Mouse (Mus musculus) intestine, postnatal 0 days (tissue): ENCODE data around the gene Frat1. TPM values are rescaled to one million over a fixed set of nuclear protein-coding genes. Genes with fewer than 3 reads are reported as not detected.
A peak's percentile ranks its signal among the peaks of the same experiment; 100 is the strongest.

Experiments used
- ATAC-seq: fragments of 200-750 bp; cut with Nextera tagmentation; 2 replicates; pipeline ENCODE4 v1.8.0; 2017; ENCODE audit warnings: mild to moderate bottlenecking, moderate TSS enrichment, moderate library complexity
- H3K27ac ChIP-seq: fragments of 300-500 bp; sonication (generic); 2 replicates; pipeline ENCODE4 v1.5.1; 2014; ENCODE audit warnings: mild to moderate bottlenecking, low read depth, low read length, moderate library complexity
- H3K27me3 ChIP-seq: fragments of 300-500 bp; sonication (generic); replicated peaks from 2 replicates; pipeline ENCODE4 v1.6.1; 2014; ENCODE audit warnings: low read length, mixed read lengths; ENCODE audit not compliant: control insufficient read depth, insufficient read depth
- H3K36me3 ChIP-seq: fragments of 300-500 bp; sonication (generic); 2 replicates; pipeline ENCODE4 v1.6.1; 2014; ENCODE audit warnings: mild to moderate bottlenecking, moderate library complexity; ENCODE audit not compliant: control insufficient read depth, insufficient read depth
- H3K4me1 ChIP-seq: fragments of 300-500 bp; sonication (generic); replicated peaks from 2 replicates; pipeline ENCODE4 v1.6.1; 2014; ENCODE audit warnings: antibody characterized with exemption, low read length, mixed read lengths; ENCODE audit not compliant: control insufficient read depth, insufficient read depth
- H3K4me2 ChIP-seq: fragments of 300-500 bp; sonication (generic); replicated peaks from 2 replicates; pipeline ENCODE4 v1.6.1; 2014; ENCODE audit warnings: low read depth, mild to moderate bottlenecking, moderate library complexity
- H3K4me3 ChIP-seq: fragments of 300-500 bp; sonication (generic); 2 replicates; pipeline ENCODE4 v1.5.1; 2014; ENCODE audit warnings: low read depth, low read length
- H3K9ac ChIP-seq: fragments of 300-500 bp; sonication (generic); 2 replicates; pipeline ENCODE4 v1.6.1; 2014; ENCODE audit warnings: mild to moderate bottlenecking, low read depth, low read length
- H3K9me3 ChIP-seq: fragments of 300-500 bp; sonication (generic); 2 replicates; pipeline ENCODE4 v1.6.1; 2016; ENCODE audit warnings: mixed run types; ENCODE audit not compliant: control insufficient read depth
- CTCF ChIP-seq: sonication (generic); IDR thresholded peaks from 2 replicates; pipeline ENCODE4 v1.5.1; 2016; ENCODE audit warnings: low read depth, mild to moderate bottlenecking, control low read depth, antibody characterized with exemption, moderate library complexity
- WGBS: fragments of 180-500 bp; shearing (Covaris S2); extraction: QIAGEN DNeasy Blood & Tissue Kit; methylation state at CpG from one replicate; pipeline ENCODE4 v1.1.7; 2014; 5-methylcytosine and 5-hydroxymethylcytosine counted together
- polyA plus RNA-seq: library from polyadenylated mRNA; unstranded; fragments of >200 nt; fragmentation: Nextera tagmentation; extraction: Ambion mirVana; gene quantifications from 2 replicates; pipeline ENCODE4 v1.2.1, GENCODE M21; 2015

Gene Frat1
- polyA plus RNA-seq, 1 experiment from 2014 or later = 8.3 TPM

- peak; percentile 79 for ATAC-seq
- H3K27ac ChIP-seq = peak overlapping the region; percentile 72
- no peaks in the 10 kb centered on the region; the same call in 1 of the 2 replicates for H3K4me1 ChIP-seq
- H3K9ac ChIP-seq = no peak overlapping the region
- 21% methylated on average over 4 of the region's 4 CpGs for WGBS
- H3K9me3 ChIP-seq = no peaks in the 10 kb centered on the region
- TF ChIP-seq CTCF = no peak
- no peaks in the 10 kb centered on the region for H3K36me3 ChIP-seq
- H3K4me3 ChIP-seq = peak overlapping the region; percentile 11; the same call in 1 of the 2 replicates
- peak overlapping the region; percentile 51 for H3K4me2 ChIP-seq
- H3K27me3 ChIP-seq = no peaks in the 10 kb centered on the region
Observed at GRCm38 (mm10) chr19:41837917-41838261, 8.1 kb downstream of the Frat1 start.

DNA sequence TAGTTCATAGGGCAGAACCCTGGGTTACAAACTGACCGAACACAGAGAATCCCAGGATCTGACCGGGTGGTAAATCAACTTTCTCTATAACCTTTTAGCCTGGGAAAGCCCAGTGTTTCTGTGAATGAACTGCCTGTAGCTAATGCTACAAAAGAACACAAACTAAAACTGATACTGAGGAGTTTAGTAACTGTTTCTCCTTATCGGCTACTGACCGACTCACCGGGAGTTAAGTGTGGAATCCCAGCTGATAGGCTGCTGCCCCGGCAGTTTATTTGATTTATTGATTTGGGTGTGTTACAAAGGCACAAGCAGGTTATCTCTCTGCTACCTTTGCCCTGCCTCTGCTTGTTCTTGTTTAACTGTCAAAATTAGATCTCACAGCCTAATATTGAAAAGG is 9.0 kb downstream of the Frat1 start:
- TF ChIP-seq CTCF = no peak
- H3K27me3 ChIP-seq = no peaks in the 10 kb centered on the region
- peak overlapping the region; percentile 51 for H3K4me2 ChIP-seq
- no peaks in the 10 kb centered on the region for H3K36me3 ChIP-seq
- peak; percentile 62 for ATAC-seq
- H3K4me3 ChIP-seq = no peak overlapping the region
- H3K27ac ChIP-seq = peak overlapping the region; percentile 72
- H3K4me1 ChIP-seq = no peaks in the 10 kb centered on the region; the same call in 1 of the 2 replicates
- 15% methylated on average over 6 of the region's 6 CpGs for WGBS
- H3K9ac ChIP-seq = no peak overlapping the region
- no peaks in the 10 kb centered on the region for H3K9me3 ChIP-seq

DNA sequence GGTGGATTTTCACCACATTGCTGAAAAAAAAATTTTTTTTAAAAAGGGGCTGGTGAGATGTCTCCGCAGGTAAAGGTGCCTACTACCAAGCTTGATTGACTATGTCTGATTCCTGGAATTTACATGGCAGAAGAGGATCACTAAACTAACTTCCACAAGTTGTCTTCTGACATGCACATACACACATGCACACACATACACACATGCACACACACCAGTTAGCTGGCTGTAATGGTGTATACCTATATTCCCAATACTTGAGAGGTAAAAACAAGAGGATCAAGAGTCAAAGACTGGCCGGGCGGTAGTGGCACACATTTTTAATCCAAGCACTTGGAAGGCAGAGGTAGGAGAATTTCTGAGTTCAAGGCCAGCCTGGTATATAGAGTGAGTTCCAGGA is 9.9 kb downstream of the Frat1 start:
- Histone ChIP-seq H3K27ac (no peak overlapping the region), H3K4me2 (no peak overlapping the region), H3K4me3 (no peak overlapping the region), H3K27me3 (no peaks in the 10 kb centered on the region), H3K9me3 (no peaks in the 10 kb centered on the region), H3K9ac (no peak overlapping the region), H3K36me3 (no peaks in the 10 kb centered on the region), H3K4me1 (no peaks in the 10 kb centered on the region; the same call in 1 of the 2 replicates)
- no peak for ATAC-seq
- TF ChIP-seq CTCF = no peak
- 84% methylated on average over 3 of the region's 3 CpGs for WGBS

DNA sequence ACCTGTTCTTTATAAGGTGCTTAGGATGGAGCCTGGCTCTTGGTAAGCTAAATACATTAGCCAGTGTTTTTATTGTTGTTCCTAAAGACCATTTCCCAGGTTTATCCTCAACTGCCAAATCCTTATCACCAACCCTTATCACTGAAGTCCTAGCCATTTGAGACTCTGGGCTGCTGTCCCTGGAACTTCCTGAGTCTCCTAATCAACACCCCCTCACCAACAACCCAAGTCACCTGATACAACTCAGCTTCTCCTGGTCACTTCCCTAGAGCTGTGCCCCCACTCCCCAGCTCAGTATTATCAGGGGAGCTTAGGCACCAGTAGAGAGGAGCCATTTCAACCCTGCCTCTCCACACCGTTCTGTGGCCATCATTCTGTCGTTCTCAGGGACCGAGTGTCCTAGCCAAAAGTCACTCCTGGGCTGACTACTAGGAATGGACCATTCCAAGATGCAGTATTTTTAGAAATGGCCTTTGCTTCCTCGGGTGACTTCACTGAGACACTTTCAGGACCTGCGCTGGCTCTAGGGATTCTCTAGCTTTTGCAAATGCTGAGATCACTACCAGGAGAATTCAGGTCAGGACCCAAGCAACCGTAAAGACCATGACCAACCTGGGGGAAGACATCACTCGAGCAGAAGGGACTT is 11.5 kb downstream of the Frat1 start:
- H3K4me3 ChIP-seq = no peak overlapping the region
- no peak for ATAC-seq
- peaks cover 3% of the 10 kb centered on the region; the same call in 1 of the 2 replicates for H3K4me1 ChIP-seq
- H3K27me3 ChIP-seq = no peaks in the 10 kb centered on the region
- H3K27ac ChIP-seq = no peak overlapping the region
- H3K4me2 ChIP-seq = no peak overlapping the region
- no peak for TF ChIP-seq CTCF
- H3K9me3 ChIP-seq = no peaks in the 10 kb centered on the region
- no peaks in the 10 kb centered on the region for H3K36me3 ChIP-seq
- WGBS = 70% methylated on average over 7 of the region's 7 CpGs
- no peak overlapping the region for H3K9ac ChIP-seq

DNA sequence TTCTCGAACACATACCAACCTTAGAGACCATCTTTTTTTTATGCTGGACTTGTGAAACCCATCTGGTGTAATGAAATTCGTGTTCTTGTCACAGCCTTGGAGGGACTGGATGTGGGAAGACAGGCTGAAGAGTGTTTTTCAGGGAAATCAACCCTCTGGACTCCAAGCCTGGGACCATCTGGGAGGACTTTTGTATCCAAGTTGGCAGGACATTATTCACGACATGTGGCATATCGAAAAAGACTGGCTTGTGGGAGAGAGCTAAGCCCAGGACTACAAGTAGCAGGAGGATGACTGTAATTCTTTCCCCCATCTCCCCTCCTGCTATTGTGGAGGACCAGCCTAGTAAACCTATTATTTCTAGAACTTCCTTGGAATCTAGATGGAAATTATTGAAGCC is 12.4 kb downstream of the Frat1 start:
- H3K4me3 ChIP-seq = no peak overlapping the region
- H3K4me2 ChIP-seq = no peak overlapping the region
- H3K4me1 ChIP-seq = peaks cover 5% of the 10 kb centered on the region; the same call in 1 of the 2 replicates
- H3K27me3 ChIP-seq = no peaks in the 10 kb centered on the region
- WGBS = 90% methylated on average over 4 of the region's 4 CpGs
- H3K9ac ChIP-seq = no peak overlapping the region
- H3K9me3 ChIP-seq = no peaks in the 10 kb centered on the region
- H3K36me3 ChIP-seq = no peaks in the 10 kb centered on the region
- H3K27ac ChIP-seq = no peak overlapping the region
- no peak for TF ChIP-seq CTCF
- ATAC-seq = no peak

DNA sequence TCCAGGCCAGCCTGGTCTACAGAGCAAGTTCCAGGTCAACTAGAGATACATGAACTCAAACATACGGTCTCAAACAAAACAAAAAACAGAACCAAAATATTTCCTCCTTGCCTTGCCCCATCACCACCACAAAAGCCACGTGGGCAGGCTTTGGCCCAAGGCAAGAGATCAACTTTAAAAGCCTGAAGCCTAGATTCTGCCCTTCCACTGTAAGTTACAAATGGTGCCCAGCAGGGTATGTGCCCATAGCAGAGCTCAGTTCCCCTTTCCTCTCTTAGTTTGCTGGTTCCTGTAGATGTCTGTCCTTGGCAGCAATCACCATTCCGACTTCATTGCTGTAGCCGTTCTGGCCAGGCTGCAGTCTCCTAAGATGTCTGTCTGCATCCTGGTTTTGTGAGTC is 12.9 kb downstream of the Frat1 start:
- Histone ChIP-seq H3K4me3 (no peak overlapping the region), H3K36me3 (no peaks in the 10 kb centered on the region), H3K4me2 (no peak overlapping the region), H3K4me1 (peaks cover 5% of the 10 kb centered on the region; the same call in 1 of the 2 replicates), H3K9ac (no peak overlapping the region), H3K27me3 (no peaks in the 10 kb centered on the region), H3K9me3 (no peaks in the 10 kb centered on the region), H3K27ac (no peak overlapping the region)
- ATAC-seq = no peak
- 85% methylated on average over 4 of the region's 4 CpGs for WGBS
- TF ChIP-seq CTCF = no peak

DNA sequence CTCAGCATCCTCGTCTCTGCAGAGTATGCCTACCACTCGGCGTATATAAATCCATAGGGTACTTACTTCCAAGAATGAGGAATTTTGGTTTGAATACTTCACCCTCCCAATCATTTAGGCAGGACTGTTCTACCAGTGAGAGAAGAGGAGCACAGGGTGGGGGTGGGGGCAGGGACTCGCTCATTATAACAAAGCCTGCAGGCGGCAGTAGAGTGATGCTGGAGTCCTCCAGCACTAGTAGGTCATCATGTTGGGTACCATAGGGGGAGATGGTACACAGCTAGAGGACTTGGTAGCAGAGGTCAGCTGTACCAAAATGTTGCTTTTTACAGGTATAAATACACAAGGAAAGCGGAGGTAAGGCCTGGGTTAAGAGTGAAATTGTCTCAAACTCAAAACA is 14.6 kb downstream of the Frat1 start:
- no peak overlapping the region for H3K4me2 ChIP-seq
- peaks cover 5% of the 10 kb centered on the region; the same call in 1 of the 2 replicates for H3K4me1 ChIP-seq
- H3K9ac ChIP-seq = no peak overlapping the region
- H3K9me3 ChIP-seq = no peaks in the 10 kb centered on the region
- H3K36me3 ChIP-seq = no peaks in the 10 kb centered on the region
- 83% methylated on average over 6 of the region's 6 CpGs for WGBS
- no peaks in the 10 kb centered on the region for H3K27me3 ChIP-seq
- H3K27ac ChIP-seq = no peak overlapping the region
- no peak overlapping the region for H3K4me3 ChIP-seq
- TF ChIP-seq CTCF = peak; percentile 66
- ATAC-seq = no peak
